Mouse (Mus musculus) retina, postnatal 1 day (tissue): Measurements from ENCODE around the gene Lonrf2.

Source experiments
- DNase-seq: peaks from one replicate; pipeline ENCODE4 v3.0.0-alpha.2; 2012

Gene Lonrf2

GRCm38 (mm10) chr1:38766661-38767572, 69.6 kb downstream of the Lonrf2 start:
- DNase-seq = peak; percentile 74

- no peak for DNase-seq
These were observed 70.3 kb downstream of the Lonrf2 start for GRCm38 (mm10) chr1:38766254-38766653.

- DNase-seq = peak; percentile 24
These were observed 72.4 kb downstream of the Lonrf2 start for GRCm38 (mm10) chr1:38763960-38764613.

GRCm38 (mm10) chr1:38760424-38760823, 76.1 kb downstream of the Lonrf2 start:
- DNase-seq = peak; percentile 13

- DNase-seq = peak; percentile 90
These were observed 78.6 kb downstream of the Lonrf2 start for GRCm38 (mm10) chr1:38757791-38758403.

- DNase-seq = no peak
These were observed 92.6 kb downstream of the Lonrf2 start for GRCm38 (mm10) chr1:38743863-38744262.
